Mouse (Mus musculus) thymus, postnatal 0 days (tissue): ENCODE measurements at regions not wholly inside any gene's neighbourhood (a gene's known extent, or its start where the extent isn't known, plus 50 kb on each side); places are given as distances from the start of the nearest gene placed in this dataset.
A peak's percentile ranks its signal among the peaks of the same experiment; 100 is the strongest.
"Not testable (repeated sequence)": the region's sequence is repeated elsewhere in the genome, so short reads cannot be mapped to it uniquely, and the experiment has no call there.

ENCODE experiments used
- DNase-seq: peaks from one replicate; pipeline ENCODE4 v3.0.0-alpha.2; 2015; ENCODE audit warnings: low spot score

- DNase-seq = no peak
Measured at GRCm38 (mm10) chr8:8850766-8851165, 160.4 kb upstream of the Arglu1 start.

GRCm38 (mm10) chr8:8847579-8847978, 157.3 kb upstream of the Arglu1 start:
- DNase-seq = peak; percentile 2

GRCm38 (mm10) chr8:8842326-8842725, 152.0 kb upstream of the Arglu1 start:
- DNase-seq = no peak

- not testable (repeated sequence) for DNase-seq
Measured at GRCm38 (mm10) chr8:8836166-8836565, 145.8 kb upstream of the Arglu1 start.

GRCm38 (mm10) chr8:8831306-8831705, 141.0 kb upstream of the Arglu1 start:
- no peak for DNase-seq

GRCm38 (mm10) chr8:8829230-8829629, 138.9 kb upstream of the Arglu1 start:
- no peak for DNase-seq

- DNase-seq = no peak
Measured at GRCm38 (mm10) chr8:8827555-8827954, 137.2 kb upstream of the Arglu1 start.

DNA sequence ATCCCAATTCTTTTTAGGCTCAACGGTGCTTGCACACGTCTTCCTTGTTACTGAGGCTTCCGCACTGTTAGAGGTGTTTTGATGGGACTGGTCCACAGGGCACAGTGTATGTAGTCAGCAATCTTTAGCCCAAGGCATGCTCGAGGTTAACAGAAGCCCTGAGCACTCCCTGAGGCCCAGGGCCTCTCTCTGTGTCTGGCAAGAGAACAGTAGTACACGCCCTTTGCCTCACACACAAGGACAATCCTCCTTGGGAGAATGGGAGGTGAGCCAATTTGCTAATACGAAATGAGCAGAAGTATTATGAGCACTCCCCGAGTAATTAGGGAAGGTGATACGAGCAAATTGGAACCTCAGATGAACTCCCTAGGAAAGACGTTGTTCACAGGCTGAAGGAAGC, 136.5 kb upstream of the Arglu1 start:
- no peak for DNase-seq

DNA sequence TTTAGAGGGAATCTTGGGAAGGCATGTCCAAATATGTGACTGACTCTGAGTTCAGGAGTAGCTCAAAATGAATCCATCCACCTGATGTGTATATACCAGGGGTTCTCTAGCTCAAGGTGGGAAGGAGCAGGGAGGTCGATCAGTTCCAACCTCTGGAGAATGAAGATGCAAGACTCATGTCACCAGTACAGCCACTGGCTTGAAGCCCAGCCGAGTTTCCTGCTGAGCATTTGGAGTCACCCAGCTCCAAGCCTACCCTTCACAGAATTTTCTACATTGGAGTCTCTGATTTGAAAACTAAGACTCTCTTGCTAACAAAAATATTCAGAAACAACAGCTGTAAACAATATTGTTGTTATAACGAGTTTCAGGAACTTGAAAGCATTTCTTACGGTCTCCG, 134.6 kb upstream of the Arglu1 start:
- DNase-seq = no peak

DNA sequence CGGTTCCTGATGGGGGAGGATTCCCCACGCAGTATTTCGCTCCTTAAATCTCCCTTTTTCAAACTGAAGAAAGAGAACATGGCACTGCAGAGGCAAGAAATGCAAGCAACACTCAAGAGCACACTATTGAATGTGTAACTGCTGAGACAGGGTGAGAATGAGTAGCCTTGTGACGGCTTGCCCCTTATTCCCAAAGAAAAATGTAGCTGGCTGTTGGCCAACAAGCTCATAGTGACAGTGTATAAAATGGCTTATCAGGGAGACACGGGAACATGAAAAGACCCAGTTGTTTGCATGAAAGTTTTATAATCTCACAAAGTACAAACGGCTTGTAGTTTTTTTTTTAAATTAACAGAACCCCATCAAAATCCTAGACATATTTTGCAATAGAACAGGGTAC, 130.8 kb upstream of the Arglu1 start:
- no peak for DNase-seq

- no peak for DNase-seq
Measured at GRCm38 (mm10) chr8:8820614-8821013, 130.3 kb upstream of the Arglu1 start.

DNA sequence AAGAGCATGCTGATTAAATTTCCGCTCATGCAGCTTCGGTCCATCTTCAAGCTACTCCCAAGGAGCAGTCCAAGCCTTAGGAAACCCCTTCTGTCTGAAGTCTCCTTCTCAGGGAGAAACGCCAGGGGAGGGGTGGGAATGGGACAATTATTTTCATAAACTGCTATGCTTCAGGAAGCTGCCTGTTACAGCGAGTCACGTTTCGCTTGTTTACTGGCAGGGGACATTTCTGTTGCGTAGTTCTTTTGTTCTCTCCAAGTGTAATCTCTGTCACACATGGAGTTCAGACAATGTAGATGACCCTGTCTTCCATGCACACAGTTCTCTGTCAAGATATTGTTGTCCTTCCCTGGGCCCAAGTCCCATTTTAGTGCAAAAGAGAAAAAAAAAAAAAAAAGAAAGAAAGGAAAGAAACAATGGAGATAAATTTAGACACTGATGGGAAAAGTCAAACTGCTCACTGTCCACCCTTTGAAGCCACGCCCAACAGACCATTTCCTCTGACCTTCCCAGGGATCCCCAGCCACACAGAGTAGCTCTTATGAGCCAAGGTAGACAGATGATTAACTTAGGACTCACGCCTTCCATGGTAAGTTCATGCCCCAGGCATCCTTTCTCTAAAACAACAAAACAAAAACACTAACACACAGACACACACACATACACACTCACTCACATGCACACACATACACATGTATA, 129.1 kb upstream of the Arglu1 start:
- no peak for DNase-seq

GRCm38 (mm10) chr8:8812807-8813167, 122.5 kb upstream of the Arglu1 start:
- DNase-seq = no peak

DNA sequence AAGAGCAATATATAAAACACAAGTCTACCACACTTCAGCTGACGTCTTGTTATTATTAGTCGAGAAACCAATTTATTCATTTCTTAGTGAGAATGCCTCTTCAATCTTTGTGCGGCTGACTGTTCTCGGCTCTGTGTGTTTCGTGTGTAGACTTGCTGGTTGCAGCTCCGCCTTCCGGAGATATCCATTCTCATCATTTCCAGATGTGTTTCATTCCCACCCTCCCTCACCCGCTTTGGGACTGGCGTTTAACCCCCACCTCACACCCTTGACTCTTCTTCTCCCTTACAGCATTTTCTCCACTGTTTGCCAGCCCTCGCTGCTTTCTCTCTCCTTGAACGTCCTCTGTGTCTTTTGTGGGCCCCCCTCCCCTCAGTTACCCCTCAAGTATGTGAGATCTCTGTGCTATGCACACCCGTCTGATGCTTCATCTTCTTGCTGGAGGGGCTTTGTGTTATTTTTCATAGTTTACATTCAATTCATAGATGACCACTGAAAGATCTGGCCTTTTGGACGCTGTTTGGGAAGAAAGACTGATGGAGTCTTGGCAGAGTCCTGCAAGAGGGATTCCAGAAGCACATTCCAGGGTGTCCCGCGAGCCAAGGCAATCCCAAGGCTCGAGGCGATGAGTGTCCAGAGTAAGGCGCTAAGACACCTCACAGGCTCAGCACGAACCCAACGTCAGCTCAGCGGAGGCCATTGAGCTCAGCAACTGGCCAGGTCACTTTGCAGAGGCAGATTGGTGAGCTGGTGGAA, 121.9 kb upstream of the Arglu1 start:
- DNase-seq = no peak

DNA sequence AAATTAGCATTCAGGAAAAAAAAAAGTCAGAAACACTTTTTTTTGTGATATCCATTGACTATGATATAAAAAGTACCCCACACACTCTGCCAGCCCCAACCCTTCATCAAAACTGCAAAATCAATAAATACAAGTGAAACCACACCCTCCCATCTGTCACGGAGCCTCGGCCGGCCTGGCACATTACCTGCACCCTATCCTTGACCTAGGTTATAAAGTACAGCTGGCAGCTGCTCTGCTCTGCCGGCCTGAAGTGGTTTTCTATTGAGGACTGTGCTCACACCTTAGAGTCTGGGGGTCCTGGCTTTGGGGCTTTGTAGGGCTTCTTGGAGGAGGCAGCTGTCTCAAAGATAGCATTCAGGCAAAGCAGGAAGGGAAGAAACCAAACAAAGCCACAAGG, 120.6 kb upstream of the Arglu1 start:
- DNase-seq = no peak

DNA sequence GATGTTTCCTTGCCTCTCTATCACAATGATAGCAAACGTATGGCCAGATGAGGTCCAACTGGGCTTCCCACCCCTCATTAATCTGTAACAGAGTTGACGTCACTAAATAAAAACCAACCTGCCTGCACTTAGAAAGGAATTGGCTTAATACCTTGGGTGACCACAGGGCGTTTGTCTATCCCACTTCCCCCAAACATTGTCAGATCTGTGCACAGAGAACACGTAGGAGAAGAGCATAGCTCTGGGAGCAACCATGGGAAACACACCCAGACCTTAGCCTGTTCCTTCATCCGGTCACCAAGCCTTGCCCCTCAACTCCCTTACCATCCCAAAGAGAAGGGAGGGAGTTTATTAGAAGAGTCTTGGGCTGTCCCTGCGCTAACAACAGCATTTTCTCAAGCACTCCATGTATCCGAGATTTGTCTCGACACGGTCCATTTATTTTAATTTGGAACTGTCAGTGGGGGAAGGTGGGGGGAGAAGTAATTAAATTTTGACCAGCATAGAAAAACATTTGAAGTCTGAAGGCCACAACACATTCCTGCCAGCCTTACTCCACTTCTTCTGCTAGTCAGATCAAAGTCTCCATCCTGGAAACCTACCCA, 119.6 kb upstream of the Arglu1 start:
- DNase-seq = no peak

DNA sequence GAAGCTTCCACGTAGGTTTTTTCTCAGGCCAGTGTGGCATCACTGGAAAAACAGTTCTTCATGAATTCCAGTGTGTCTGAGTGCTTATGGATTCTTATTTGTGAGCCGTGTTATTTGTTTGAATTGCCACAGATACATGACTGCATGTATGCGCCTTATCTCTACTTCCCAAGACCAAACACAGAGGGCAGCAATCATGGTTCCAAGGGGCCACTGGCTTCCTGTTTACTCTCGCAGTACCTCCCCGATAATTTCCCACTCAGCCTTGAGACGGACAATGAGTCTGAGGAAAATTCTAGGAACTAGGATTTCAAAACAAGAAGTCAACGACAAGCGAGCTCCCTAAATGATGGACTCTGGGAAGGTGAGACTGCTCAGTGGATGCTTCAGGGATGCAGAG, 119.0 kb upstream of the Arglu1 start:
- DNase-seq = no peak

DNA sequence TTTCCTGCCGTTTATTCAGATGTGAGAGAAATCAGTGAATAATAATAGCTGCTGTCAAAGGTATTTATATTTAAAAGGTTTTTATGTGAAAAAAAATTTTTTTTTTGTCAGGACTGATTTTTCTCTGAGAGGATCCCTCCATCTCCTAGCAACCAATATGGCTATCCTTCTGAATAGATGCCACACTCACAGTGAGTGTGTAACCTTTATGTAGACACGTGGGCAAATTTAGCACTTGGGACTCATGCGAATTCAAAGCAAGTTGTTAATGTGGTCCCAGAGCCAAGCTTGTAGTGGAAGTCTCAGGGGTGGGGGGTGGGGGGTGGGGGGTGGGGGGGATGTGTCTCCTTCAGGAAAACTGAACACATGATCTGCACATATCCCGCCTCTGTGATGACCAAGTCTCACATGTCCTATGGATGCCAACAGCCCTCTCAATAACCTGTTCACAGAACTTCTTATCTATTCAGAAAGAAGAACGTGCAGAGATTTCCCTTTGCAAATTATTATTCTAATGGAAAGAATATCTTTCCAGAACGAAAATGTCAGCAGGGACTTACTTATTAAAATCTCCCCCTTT, 112.5 kb upstream of the Arglu1 start:
- DNase-seq = no peak

- no peak for DNase-seq
Measured at GRCm38 (mm10) chr8:8802317-8802716, 112.0 kb upstream of the Arglu1 start.

GRCm38 (mm10) chr8:8801578-8801977, 111.3 kb upstream of the Arglu1 start:
- no peak for DNase-seq

- DNase-seq = no peak
Measured at GRCm38 (mm10) chr8:8797521-8797920, 107.2 kb upstream of the Arglu1 start.

- DNase-seq = no peak
Measured at GRCm38 (mm10) chr8:8796951-8797350, 106.6 kb upstream of the Arglu1 start.
